Mouse (Mus musculus): ENCODE measurements at regions not wholly inside any gene's neighbourhood (a gene's known extent, or its start where the extent isn't known, plus 50 kb on each side); places are given as distances from the start of the nearest gene placed in this dataset.
"Not testable (repeated sequence)": the region's sequence is repeated elsewhere in the genome, so short reads cannot be mapped to it uniquely, and the experiment has no call there.

DNA sequence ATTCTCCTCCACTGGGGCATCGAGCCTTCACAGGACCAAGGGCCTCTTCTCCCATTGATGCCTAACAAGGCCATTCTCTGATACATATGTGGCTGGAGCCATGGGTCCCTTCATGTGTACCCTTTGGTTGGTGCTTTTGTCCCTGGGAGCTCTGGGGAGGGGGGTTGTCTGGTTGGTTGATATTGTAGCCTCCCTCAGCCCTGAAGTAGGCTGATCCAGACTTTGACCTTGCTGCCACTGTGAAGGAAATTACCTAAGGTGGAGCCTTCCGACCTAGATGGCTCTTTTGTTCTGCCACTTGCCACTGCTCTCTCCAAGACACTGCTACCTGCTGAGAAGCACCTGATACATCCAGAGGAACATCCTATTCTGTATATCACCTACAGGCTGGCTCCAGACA lies 672.2 kb upstream of the Brinp1 start:
- TF ChIP-seq EP300, CTCF (IDR thresholded peaks at IDR 0.05): not testable (repeated sequence)

All from lung, postnatal 0 days (tissue).